Mouse (Mus musculus) cerebellum, adult 11-12 months (tissue): Measurements from ENCODE around the gene Nrp1.
A peak's percentile ranks its signal among the peaks of the same experiment; 100 is the strongest.

Experiments
- DNase-seq: peaks from one replicate; pipeline ENCODE4 v3.0.0; 2022

Gene Nrp1

GRCm38 (mm10) chr8:128471186-128471585 lies 112.8 kb downstream of the Nrp1 start:
- no peak for DNase-seq

- DNase-seq: no peak
Measured at GRCm38 (mm10) chr8:128472871-128473270, 114.5 kb downstream of the Nrp1 start.

GRCm38 (mm10) chr8:128473456-128474239 lies 115.2 kb downstream of the Nrp1 start:
- DNase-seq: no peak

GRCm38 (mm10) chr8:128474614-128475013 lies 116.2 kb downstream of the Nrp1 start:
- DNase-seq: no peak

GRCm38 (mm10) chr8:128476206-128476605 lies 117.8 kb downstream of the Nrp1 start:
- DNase-seq: no peak

- DNase-seq: no peak
Measured at GRCm38 (mm10) chr8:128478017-128478416, 119.6 kb downstream of the Nrp1 start.

- no peak for DNase-seq
Measured at GRCm38 (mm10) chr8:128479309-128480013, 121.1 kb downstream of the Nrp1 start.

GRCm38 (mm10) chr8:128480896-128481665 lies 122.7 kb downstream of the Nrp1 start:
- no peak for DNase-seq

- DNase-seq: no peak
Measured at GRCm38 (mm10) chr8:128483344-128483743, 124.9 kb downstream of the Nrp1 start.

GRCm38 (mm10) chr8:128484720-128485124 lies 126.3 kb downstream of the Nrp1 start:
- no peak for DNase-seq

GRCm38 (mm10) chr8:128486043-128486442 lies 127.6 kb downstream of the Nrp1 start:
- no peak for DNase-seq

GRCm38 (mm10) chr8:128487966-128488931 lies 129.8 kb downstream of the Nrp1 start:
- no peak for DNase-seq

GRCm38 (mm10) chr8:128489351-128489750 lies 130.9 kb downstream of the Nrp1 start:
- no peak for DNase-seq

- peak; percentile 5 for DNase-seq
Measured at GRCm38 (mm10) chr8:128491126-128492067, 133.0 kb downstream of the Nrp1 start.

- no peak for DNase-seq
Measured at GRCm38 (mm10) chr8:128493801-128494200, 135.4 kb downstream of the Nrp1 start.

- no peak for DNase-seq
Measured at GRCm38 (mm10) chr8:128498836-128499235, 140.4 kb downstream of the Nrp1 start.

- no peak for DNase-seq
Measured at GRCm38 (mm10) chr8:128504136-128504829, 145.9 kb downstream of the Nrp1 start.

- DNase-seq: no peak
Measured at GRCm38 (mm10) chr8:128505866-128506265, 147.5 kb downstream of the Nrp1 start.

GRCm38 (mm10) chr8:128508723-128509122 lies 150.3 kb downstream of the Nrp1 start:
- DNase-seq: no peak

- DNase-seq: no peak
Measured at GRCm38 (mm10) chr8:128511021-128511420, 152.6 kb downstream of the Nrp1 start.
